Mouse (Mus musculus): ENCODE results near the gene Hnrnpa1.

- TF ChIP-seq CTCF (IDR thresholded peaks at IDR 0.05; ENCODE audit: low read depth, low read length) (no peak), POLR2A (IDR thresholded peaks at IDR 0.05; ENCODE audit: insufficient read depth, low read length) (no peak)
Observed at GRCm38 (mm10) chr15:103227572-103227971, 12.7 kb upstream of the Hnrnpa1 start.
